Mouse (Mus musculus) bone marrow macrophage, adult 2 months (primary cell): ENCODE results near the gene 4930524B15Rik.
A peak's percentile ranks its signal among the peaks of the same experiment; 100 is the strongest.

Source experiments
- CTCF ChIP-seq: IDR thresholded peaks from 2 replicates; pipeline ENCODE4 v1.5.1; 2012; ENCODE audit warnings: low read depth, mild to moderate bottlenecking, low read length, moderate library complexity
- POLR2A ChIP-seq: IDR thresholded peaks from 2 replicates; pipeline ENCODE4 v1.6.1; 2012; ENCODE audit warnings: mild to moderate bottlenecking, low read depth, low read length, borderline replicate concordance

- TF ChIP-seq CTCF (0 out of 2 replicates have a peak, but pooled peaks have one; percentile 7), POLR2A (no peak)
Measured at GRCm38 (mm10) chr11:31949331-31949785, 16.0 kb upstream of the 4930524B15Rik start.
